Mouse (Mus musculus) hindbrain, embryonic 13.5 days (tissue): ENCODE measurements around the gene Mylip. TPM values are rescaled to one million over a fixed set of nuclear protein-coding genes. Genes with fewer than 3 reads are reported as not detected.

Source experiments
- ATAC-seq: fragments of 200-750 bp; cut with Nextera tagmentation; 2 replicates; pipeline ENCODE4 v1.8.0; 2017; ENCODE audit warnings: moderate TSS enrichment; ENCODE audit not compliant: low FRiP score
- H3K27ac ChIP-seq: fragments of 300-500 bp; sonication (generic); 2 replicates; pipeline ENCODE4 v1.5.1; 2015; ENCODE audit warnings: inconsistent platforms, mild to moderate bottlenecking, moderate library complexity
- H3K27me3 ChIP-seq: fragments of 300-500 bp; sonication (generic); 2 replicates; pipeline ENCODE4 v1.6.1; 2015; ENCODE audit warnings: mild to moderate bottlenecking, inconsistent platforms
- H3K36me3 ChIP-seq: fragments of 300-500 bp; sonication (generic); 2 replicates; pipeline ENCODE4 v1.6.1; 2015; ENCODE audit warnings: mild to moderate bottlenecking, inconsistent platforms
- H3K4me1 ChIP-seq: fragments of 300-500 bp; sonication (generic); replicated peaks from 2 replicates; pipeline ENCODE4 v1.6.1; 2015; ENCODE audit warnings: inconsistent platforms
- H3K4me2 ChIP-seq: fragments of 300-500 bp; sonication (generic); 2 replicates; pipeline ENCODE4 v1.6.1; 2015; ENCODE audit warnings: inconsistent platforms, mild to moderate bottlenecking, moderate library complexity
- H3K4me3 ChIP-seq: fragments of 300-500 bp; sonication (generic); 2 replicates; pipeline ENCODE4 v1.5.1; 2015; ENCODE audit warnings: mild to moderate bottlenecking, inconsistent platforms
- H3K9ac ChIP-seq: fragments of 300-500 bp; sonication (generic); 2 replicates; pipeline ENCODE4 v1.6.1; 2015; ENCODE audit warnings: mild to moderate bottlenecking, inconsistent platforms
- H3K9me3 ChIP-seq: fragments of 300-500 bp; sonication (generic); 2 replicates; pipeline ENCODE4 v1.6.1; 2016; ENCODE audit warnings: inconsistent platforms
- WGBS: fragments of 180-500 bp; shearing (Covaris S2); methylation state at CpG from one replicate; pipeline ENCODE4 v1.1.7; 2015; 5-methylcytosine and 5-hydroxymethylcytosine counted together
- polyA plus RNA-seq: library from polyadenylated mRNA; unstranded; fragments of >200 nt; fragmentation: Nextera tagmentation; extraction: Ambion mirVana; gene quantifications from 2 replicates; pipeline ENCODE4 v1.2.1, GENCODE M21; 2015

Mylip gene
- polyA plus RNA-seq, 1 experiment from 2014 or later: 6.7 TPM

- no peak overlapping the region for H3K4me2 ChIP-seq
- no peaks in the 10 kb centered on the region for H3K27me3 ChIP-seq
- no peak overlapping the region for H3K27ac ChIP-seq
- H3K4me1 ChIP-seq: no peaks in the 10 kb centered on the region
- WGBS: 36% methylated on average over 6 of the region's 6 CpGs
- ATAC-seq: no peak
- H3K9ac ChIP-seq: no peak overlapping the region
- H3K36me3 ChIP-seq: no peaks in the 10 kb centered on the region
- no peaks in the 10 kb centered on the region for H3K9me3 ChIP-seq
- no peak overlapping the region for H3K4me3 ChIP-seq
Measured at GRCm38 (mm10) chr13:45374846-45375245, 14.7 kb upstream of the Mylip start.

GRCm38 (mm10) chr13:45382208-45382607 is 7.3 kb upstream of the Mylip start:
- H3K27ac ChIP-seq: no peak overlapping the region
- H3K4me2 ChIP-seq: no peak overlapping the region
- WGBS: 79% methylated on average over 7 of the region's 7 CpGs
- H3K4me1 ChIP-seq: no peaks in the 10 kb centered on the region
- peaks cover 1% of the 10 kb centered on the region; the same call in 1 of the 2 replicates for H3K27me3 ChIP-seq
- H3K4me3 ChIP-seq: no peak overlapping the region
- H3K36me3 ChIP-seq: no peaks in the 10 kb centered on the region
- ATAC-seq: no peak
- H3K9me3 ChIP-seq: no peaks in the 10 kb centered on the region
- H3K9ac ChIP-seq: no peak overlapping the region

DNA sequence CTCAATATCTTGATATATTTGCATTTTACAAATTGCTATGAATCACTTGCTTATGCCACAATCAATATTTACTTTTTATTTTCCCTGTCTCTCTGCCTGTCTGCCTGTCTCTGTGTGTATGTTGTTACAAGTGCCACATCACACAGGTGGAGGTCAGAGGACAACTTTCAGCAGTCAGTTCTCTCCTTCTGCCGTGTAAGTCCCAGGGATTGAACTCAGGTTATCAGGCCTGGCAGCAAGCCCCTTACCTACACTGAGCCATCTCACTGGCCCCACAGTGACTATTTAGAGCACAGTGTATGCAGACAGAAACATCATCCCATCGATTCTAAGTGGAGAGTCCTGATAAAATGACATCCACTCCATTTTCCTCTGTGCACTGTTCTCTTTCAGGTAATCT is 4.9 kb upstream of the Mylip start:
- no peaks in the 10 kb centered on the region for H3K36me3 ChIP-seq
- H3K9ac ChIP-seq: no peak overlapping the region
- H3K27me3 ChIP-seq: peaks cover 9% of the 10 kb centered on the region
- no peak overlapping the region for H3K4me3 ChIP-seq
- H3K27ac ChIP-seq: no peak overlapping the region
- H3K4me2 ChIP-seq: no peak overlapping the region
- 89% methylated on average over 2 of the region's 2 CpGs for WGBS
- no peak for ATAC-seq
- no peaks in the 10 kb centered on the region for H3K9me3 ChIP-seq
- H3K4me1 ChIP-seq: peaks cover 5% of the 10 kb centered on the region

DNA sequence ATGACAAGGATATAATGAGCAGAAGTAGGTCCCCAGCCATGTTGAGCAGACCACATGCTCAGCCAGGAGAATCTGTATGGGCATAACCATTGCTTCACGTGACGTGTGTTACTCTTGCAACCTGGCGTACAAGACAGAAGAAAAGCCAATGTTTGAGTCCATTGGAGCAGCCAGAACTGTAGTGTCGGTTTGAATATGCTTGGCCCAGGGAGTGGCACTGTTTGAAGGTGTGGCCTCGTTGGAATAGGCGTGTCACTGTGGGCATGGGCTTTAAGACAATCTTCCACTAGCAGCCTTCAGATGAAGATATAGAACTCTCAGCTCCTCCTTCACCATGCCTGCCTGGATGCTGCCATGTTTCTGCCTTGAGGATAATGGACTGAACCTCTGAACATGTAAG is 4.0 kb upstream of the Mylip start:
- Histone ChIP-seq H3K4me2 (no peak overlapping the region), H3K27ac (no peak overlapping the region), H3K36me3 (no peaks in the 10 kb centered on the region), H3K4me3 (no peak overlapping the region), H3K27me3 (peaks cover 9% of the 10 kb centered on the region), H3K4me1 (peaks cover 11% of the 10 kb centered on the region), H3K9me3 (no peaks in the 10 kb centered on the region), H3K9ac (no peak overlapping the region)
- no peak for ATAC-seq
- 95% methylated on average over 6 of the region's 6 CpGs for WGBS

GRCm38 (mm10) chr13:45386253-45386652 is 3.3 kb upstream of the Mylip start:
- no peak overlapping the region for H3K9ac ChIP-seq
- peaks cover 14% of the 10 kb centered on the region for H3K27me3 ChIP-seq
- WGBS: 94% methylated on average over 14 of the region's 14 CpGs
- no peaks in the 10 kb centered on the region for H3K9me3 ChIP-seq
- no peak for ATAC-seq
- H3K27ac ChIP-seq: no peak overlapping the region
- no peak overlapping the region for H3K4me2 ChIP-seq
- H3K4me1 ChIP-seq: peaks cover 18% of the 10 kb centered on the region
- no peak overlapping the region for H3K4me3 ChIP-seq
- no peaks in the 10 kb centered on the region for H3K36me3 ChIP-seq

DNA sequence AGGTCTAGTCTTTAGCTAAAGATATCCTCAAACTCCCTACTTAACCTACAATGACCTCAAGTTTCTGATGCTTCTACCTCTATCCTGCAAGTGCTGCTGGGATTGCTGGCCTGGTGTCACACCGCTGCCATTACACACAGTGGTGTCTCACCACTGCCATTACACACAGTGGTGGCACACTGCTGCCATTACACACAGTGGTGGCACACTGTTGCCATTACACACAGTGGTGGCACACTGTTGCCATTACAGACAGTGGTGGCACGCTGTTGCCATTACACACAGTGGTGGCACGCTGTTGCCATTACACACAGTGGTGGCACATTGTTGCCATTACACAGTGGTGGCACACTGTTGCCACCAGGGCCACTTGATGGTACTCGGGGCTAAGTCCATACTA is 2.3 kb upstream of the Mylip start:
- peaks cover 26% of the 10 kb centered on the region for H3K4me1 ChIP-seq
- ATAC-seq: no peak
- H3K4me2 ChIP-seq: no peak overlapping the region
- WGBS: 98% methylated on average over 4 of the region's 4 CpGs
- H3K27ac ChIP-seq: no peak overlapping the region
- no peak overlapping the region for H3K9ac ChIP-seq
- H3K4me3 ChIP-seq: no peak overlapping the region
- H3K9me3 ChIP-seq: no peaks in the 10 kb centered on the region
- H3K27me3 ChIP-seq: peaks cover 14% of the 10 kb centered on the region
- H3K36me3 ChIP-seq: no peaks in the 10 kb centered on the region

- H3K9ac ChIP-seq: no peak overlapping the region
- ATAC-seq: no peak
- no peak overlapping the region for H3K27ac ChIP-seq
- no peak overlapping the region for H3K4me2 ChIP-seq
- WGBS: 77% methylated on average over 16 of the region's 16 CpGs
- H3K27me3 ChIP-seq: peaks cover 14% of the 10 kb centered on the region
- no peaks in the 10 kb centered on the region for H3K36me3 ChIP-seq
- no peaks in the 10 kb centered on the region for H3K9me3 ChIP-seq
- no peak overlapping the region for H3K4me3 ChIP-seq
- peaks cover 35% of the 10 kb centered on the region for H3K4me1 ChIP-seq
Measured at GRCm38 (mm10) chr13:45388254-45388805, 1.2 kb upstream of the Mylip start.

- Histone ChIP-seq H3K4me1 (peaks cover 36% of the 10 kb centered on the region), H3K27ac (no peak overlapping the region), H3K9ac (peak overlapping the region; percentile 43; the same call in 1 of the 2 replicates), H3K9me3 (no peaks in the 10 kb centered on the region), H3K27me3 (peaks cover 14% of the 10 kb centered on the region), H3K4me2 (peak overlapping the region; percentile 97), H3K4me3 (peak overlapping the region; percentile 69), H3K36me3 (no peaks in the 10 kb centered on the region)
- WGBS: 41% methylated on average over 4 of the region's 4 CpGs
- ATAC-seq: no peak
Measured at GRCm38 (mm10) chr13:45388889-45389288, 653 bp upstream of the Mylip start.

DNA sequence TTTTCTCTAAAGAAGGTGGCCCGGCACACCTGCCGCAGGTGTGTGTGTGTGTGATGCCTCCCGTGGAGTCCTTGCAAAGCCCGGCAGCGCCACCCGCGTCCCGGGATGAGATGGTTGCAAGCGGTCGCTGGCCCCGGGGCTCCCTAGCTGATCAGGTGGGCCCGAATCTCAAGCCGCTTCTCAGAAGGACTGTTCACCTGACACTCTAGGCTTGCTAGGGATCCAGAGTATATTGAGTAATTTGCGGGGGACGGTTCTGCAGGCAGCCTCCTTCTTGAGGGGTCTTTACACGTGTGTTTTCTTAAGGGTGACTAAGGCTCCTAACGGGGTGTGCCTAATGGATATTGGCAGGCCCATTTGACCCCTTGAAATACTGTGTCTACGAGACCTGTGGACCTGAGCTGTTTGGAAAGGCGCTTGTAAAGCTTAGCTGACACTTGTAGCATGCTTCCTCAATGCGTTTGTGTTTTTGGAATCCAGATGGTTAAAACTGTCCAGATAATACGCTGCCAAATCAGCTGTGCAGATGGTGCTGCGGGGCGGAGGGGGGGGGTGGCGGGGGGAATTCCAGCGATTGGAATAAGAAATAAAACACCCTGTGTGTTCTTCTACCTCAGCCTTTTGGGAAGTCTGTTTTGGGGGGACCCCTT is 895 bp downstream of the Mylip start:
- H3K27me3 ChIP-seq: peaks cover 14% of the 10 kb centered on the region
- H3K4me1 ChIP-seq: peaks cover 44% of the 10 kb centered on the region
- H3K9ac ChIP-seq: peak overlapping the region; percentile 84
- H3K9me3 ChIP-seq: no peaks in the 10 kb centered on the region
- peak; percentile 2; the same call in 1 of the 2 replicates for ATAC-seq
- H3K27ac ChIP-seq: no peak overlapping the region
- no peaks in the 10 kb centered on the region for H3K36me3 ChIP-seq
- peak overlapping the region; percentile 69 for H3K4me3 ChIP-seq
- 4% methylated on average over 25 of the region's 25 CpGs for WGBS
- peak overlapping the region; percentile 97 for H3K4me2 ChIP-seq

DNA sequence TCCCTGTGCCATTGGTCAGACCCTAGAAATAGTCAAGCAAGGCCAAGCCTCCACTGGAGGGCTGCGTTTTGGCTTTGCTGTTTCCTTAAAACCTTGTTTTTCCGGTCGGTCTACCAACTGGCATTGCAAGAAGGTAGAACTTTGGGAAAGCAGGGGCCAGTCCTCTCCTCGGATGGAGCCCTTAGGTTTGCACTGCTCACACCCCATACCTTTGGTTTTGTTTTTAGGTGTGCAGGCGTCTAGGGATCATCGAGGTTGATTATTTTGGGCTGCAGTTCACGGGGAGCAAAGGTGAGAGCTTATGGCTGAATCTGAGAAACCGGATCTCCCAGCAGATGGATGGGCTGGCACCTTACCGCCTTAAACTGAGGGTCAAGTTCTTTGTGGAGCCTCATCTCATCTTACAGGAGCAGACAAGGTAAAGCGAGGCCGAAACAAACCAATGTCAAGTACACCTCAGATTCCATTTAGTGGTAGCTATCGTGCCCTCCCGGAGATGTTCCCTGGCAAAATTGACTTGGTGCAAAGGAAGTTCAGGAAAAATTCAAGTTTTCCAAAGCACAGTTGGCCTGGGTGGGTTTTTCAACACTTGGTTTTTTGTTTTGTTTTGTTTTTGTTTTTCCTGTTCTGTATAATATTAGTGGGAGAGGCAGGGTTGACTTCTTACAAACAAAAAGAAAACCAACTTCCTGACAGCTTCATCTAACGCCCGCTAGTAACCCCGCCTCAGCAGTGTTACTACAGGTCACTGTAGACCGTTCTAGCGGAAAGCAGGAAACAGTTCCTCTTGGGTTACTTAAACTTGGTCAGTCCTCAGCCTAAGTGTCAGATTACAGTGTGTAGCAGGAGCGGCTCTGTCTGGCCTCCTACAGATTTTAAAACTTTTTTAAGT is 1.7 kb downstream of the Mylip start:
- no peaks in the 10 kb centered on the region; the same call in 1 of the 2 replicates for H3K36me3 ChIP-seq
- H3K27ac ChIP-seq: 0 out of 2 replicates have a peak overlapping the region, but pooled peaks have one; percentile 23
- peaks cover 48% of the 10 kb centered on the region for H3K4me1 ChIP-seq
- H3K9me3 ChIP-seq: no peaks in the 10 kb centered on the region
- H3K4me2 ChIP-seq: peak overlapping the region; percentile 97
- WGBS: 55% methylated on average over 19 of the region's 19 CpGs
- no peak for ATAC-seq
- peaks cover 14% of the 10 kb centered on the region for H3K27me3 ChIP-seq
- peak overlapping the region; percentile 69 for H3K4me3 ChIP-seq
- H3K9ac ChIP-seq: peak overlapping the region; percentile 84

DNA sequence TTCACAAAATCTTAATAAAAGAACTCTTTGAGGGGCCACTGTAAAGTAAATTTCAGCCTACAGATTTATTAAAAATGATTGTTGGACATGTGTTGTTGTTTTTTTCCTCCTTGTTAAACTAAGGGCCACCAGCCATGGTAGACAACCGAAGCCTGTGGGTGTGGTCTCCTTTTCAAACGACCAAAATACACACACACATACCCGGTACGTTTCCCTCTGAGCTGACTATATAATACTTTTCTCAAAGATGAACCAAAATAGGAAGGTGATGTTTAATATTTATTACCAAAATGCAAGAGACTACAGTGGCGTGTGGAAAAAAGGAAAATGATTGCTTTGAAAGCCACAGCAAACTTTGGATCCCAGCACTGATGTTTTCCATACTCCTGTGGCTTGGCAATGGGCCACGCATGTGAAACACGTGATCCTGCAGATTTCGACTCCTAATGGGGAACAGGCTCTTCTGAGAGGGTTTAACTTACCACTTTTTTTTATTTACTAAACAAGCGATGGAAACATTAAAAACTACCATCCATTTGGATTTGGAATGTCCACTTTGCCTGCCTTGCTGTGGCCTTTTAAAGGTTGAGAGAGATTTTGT is 2.4 kb downstream of the Mylip start:
- 73% methylated on average over 9 of the region's 9 CpGs for WGBS
- no peaks in the 10 kb centered on the region for H3K9me3 ChIP-seq
- peaks cover 14% of the 10 kb centered on the region for H3K27me3 ChIP-seq
- no peaks in the 10 kb centered on the region; the same call in 1 of the 2 replicates for H3K36me3 ChIP-seq
- no peak overlapping the region for H3K9ac ChIP-seq
- H3K27ac ChIP-seq: no peak overlapping the region
- H3K4me1 ChIP-seq: peaks cover 52% of the 10 kb centered on the region
- no peak for ATAC-seq
- peak overlapping the region; percentile 69 for H3K4me3 ChIP-seq
- peak overlapping the region; percentile 97 for H3K4me2 ChIP-seq

GRCm38 (mm10) chr13:45394221-45394768 is 4.8 kb downstream of the Mylip start:
- Histone ChIP-seq H3K27me3 (0 out of 2 replicates have a peak, but pooled peaks cover 5% of the 10 kb centered on the region), H3K9me3 (no peaks in the 10 kb centered on the region), H3K9ac (no peak overlapping the region), H3K36me3 (no peaks in the 10 kb centered on the region; the same call in 1 of the 2 replicates), H3K27ac (no peak overlapping the region), H3K4me3 (no peak overlapping the region), H3K4me2 (no peak overlapping the region), H3K4me1 (peaks cover 56% of the 10 kb centered on the region)
- 55% methylated on average over 8 of the region's 8 CpGs for WGBS
- no peak for ATAC-seq
